ENCODE assay signal across 21 mouse cellular contexts in the genomic region with DNA sequence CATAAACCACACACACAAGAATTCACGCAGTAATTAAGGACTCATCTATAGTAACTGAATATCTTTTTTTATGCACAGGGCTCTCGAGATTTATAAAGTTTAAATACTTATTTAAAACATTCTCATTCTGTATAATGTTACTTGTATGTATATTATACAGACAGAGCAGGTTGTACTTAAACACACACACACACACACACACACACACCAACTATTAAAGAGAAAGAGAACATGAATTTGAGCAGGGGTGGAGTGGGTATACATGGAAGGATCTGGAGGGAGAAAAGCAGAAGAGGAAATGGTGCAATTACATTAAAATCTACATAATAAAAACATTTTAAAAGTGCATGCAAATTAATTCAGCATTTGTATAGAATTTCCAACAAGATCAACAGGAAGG.
DNase-seq lines count a peak whose midpoint lies in the region; ATAC-seq and TF ChIP-seq lines count a peak whose summit lies in the region.
"Had no signal": no experiment of that assay in that cellular context is flagged by ENCODE, and none has a peak within 500 bp of the region (broad histone marks: within the 10 kb centered on the region; RNA-seq: fewer than 3 reads in every experiment).

No protein-coding gene starts in this region.

- peak; percentile 34; the same call in 1 of the 2 replicates for ATAC-seq in forebrain, embryonic 13.5 days
- ATAC-seq in forebrain, embryonic 14.5 days = peak; percentile 54
- no peak; the same call in 1 of the 2 replicates for ATAC-seq in forebrain, embryonic 15.5 days (replicated peaks)
- ATAC-seq in forebrain, embryonic 16.5 days = peak; percentile 64
- no peak for ATAC-seq in forebrain, postnatal 0 days
- ATAC-seq: activated CD4-positive, CD25-positive, alpha-beta regulatory T cell, adult 4 months; CD4-positive, CD25-positive, alpha-beta regulatory T cell, adult 4 months; Patski had no signal

- no peak overlapping the region for H3K27ac ChIP-seq in forebrain, embryonic 13.5 days
- no peak overlapping the region for H3K27ac ChIP-seq in forebrain, embryonic 10.5 days
- H3K27ac ChIP-seq in forebrain, embryonic 14.5 days (ENCODE audit: low read depth, low read length) = no peak overlapping the region
- H3K27ac ChIP-seq in forebrain, embryonic 15.5 days (replicated peaks) = no peak overlapping the region
- H3K27ac ChIP-seq in forebrain, embryonic 16.5 days (ENCODE audit: low read length) = no peak overlapping the region
- no peak overlapping the region for H3K27ac ChIP-seq in forebrain, postnatal 0 days (ENCODE audit: low read depth, low read length)

- WGBS in forebrain, embryonic 13.5 days = 74% methylated on average over 2 of the region's 2 CpGs
- 85% methylated on average over 2 of the region's 2 CpGs for WGBS in forebrain, embryonic 10.5 days
- WGBS in forebrain, embryonic 14.5 days = 49% methylated on average over 2 of the region's 2 CpGs
- WGBS in forebrain, embryonic 15.5 days = 58% methylated on average over 2 of the region's 2 CpGs
- WGBS in forebrain, embryonic 16.5 days = 59% methylated on average over 2 of the region's 2 CpGs
- 59% methylated on average over 2 of the region's 2 CpGs for WGBS in forebrain, postnatal 0 days

- DNase-seq in forebrain, embryonic 10.5 days (ENCODE audit: extremely low spot score, low spot score) = no peak
- no peak for DNase-seq in forebrain, embryonic 14.5 days (ENCODE audit: low spot score)
- DNase-seq in forebrain, postnatal 0 days = no peak
- DNase-seq: adrenal gland, adult 2 months; adrenal gland, adult 8-10 months; adrenal gland, postnatal 10 days; adrenal gland, postnatal 14 days; adrenal gland, postnatal 25 days; adrenal gland, postnatal 36 days; B cell, adult 2 months; cerebellum, adult 11 months; cerebellum, adult 11-12 months; cerebellum, adult 18-20 months had no signal

- H3K9ac ChIP-seq in forebrain, embryonic 13.5 days = no peak overlapping the region
- no peak overlapping the region for H3K9ac ChIP-seq in forebrain, embryonic 14.5 days (ENCODE audit: low read length)
- no peak overlapping the region for H3K9ac ChIP-seq in forebrain, embryonic 15.5 days (replicated peaks)
- no peak overlapping the region for H3K9ac ChIP-seq in forebrain, embryonic 16.5 days (replicated peaks; ENCODE audit: low read depth, low read length)
- H3K9ac ChIP-seq in forebrain, postnatal 0 days = no peak overlapping the region

- no peaks in the 10 kb centered on the region for H3K27me3 ChIP-seq in forebrain, embryonic 13.5 days
- no peaks in the 10 kb centered on the region for H3K27me3 ChIP-seq in forebrain, embryonic 10.5 days (ENCODE audit: poor library complexity, severe bottlenecking)
- no peaks in the 10 kb centered on the region for H3K27me3 ChIP-seq in forebrain, embryonic 14.5 days (replicated peaks; ENCODE audit: control insufficient read depth, insufficient read depth, low read length)
- H3K27me3 ChIP-seq in forebrain, embryonic 15.5 days = no peaks in the 10 kb centered on the region
- no peaks in the 10 kb centered on the region for H3K27me3 ChIP-seq in forebrain, embryonic 16.5 days (replicated peaks; ENCODE audit: control insufficient read depth, insufficient read depth, low read length)
- H3K27me3 ChIP-seq in forebrain, postnatal 0 days (ENCODE audit: insufficient read depth, low read length) = no peaks in the 10 kb centered on the region
- H3K27me3 ChIP-seq: CH12.LX, Patski had no signal

- H3K9me3 ChIP-seq in forebrain, embryonic 13.5 days (replicated peaks) = no peaks in the 10 kb centered on the region
- no peaks in the 10 kb centered on the region for H3K9me3 ChIP-seq in forebrain, embryonic 10.5 days
- no peaks in the 10 kb centered on the region for H3K9me3 ChIP-seq in forebrain, embryonic 14.5 days (replicated peaks; ENCODE audit: control insufficient read depth, low read length)
- H3K9me3 ChIP-seq in forebrain, embryonic 15.5 days = no peaks in the 10 kb centered on the region
- H3K9me3 ChIP-seq in forebrain, embryonic 16.5 days (ENCODE audit: control insufficient read depth, low read length) = no peaks in the 10 kb centered on the region
- no peaks in the 10 kb centered on the region for H3K9me3 ChIP-seq in forebrain, postnatal 0 days (ENCODE audit: low read length)

- H3K4me1 ChIP-seq in forebrain, embryonic 13.5 days = peaks cover 33% of the 10 kb centered on the region
- peaks cover 14% of the 10 kb centered on the region for H3K4me1 ChIP-seq in forebrain, embryonic 10.5 days
- H3K4me1 ChIP-seq in forebrain, embryonic 14.5 days (ENCODE audit: control insufficient read depth, insufficient read depth, low read length) = peaks cover 21% of the 10 kb centered on the region
- H3K4me1 ChIP-seq in forebrain, embryonic 15.5 days = peaks cover 28% of the 10 kb centered on the region
- peaks cover 14% of the 10 kb centered on the region for H3K4me1 ChIP-seq in forebrain, embryonic 16.5 days (replicated peaks; ENCODE audit: control insufficient read depth, insufficient read depth, low read length)
- peaks cover 9% of the 10 kb centered on the region; the same call in 1 of the 2 replicates for H3K4me1 ChIP-seq in forebrain, postnatal 0 days (ENCODE audit: insufficient read depth)

- H3K4me2 ChIP-seq in forebrain, embryonic 13.5 days = no peak overlapping the region
- H3K4me2 ChIP-seq in forebrain, embryonic 14.5 days (ENCODE audit: low read length) = no peak overlapping the region
- no peak overlapping the region for H3K4me2 ChIP-seq in forebrain, embryonic 15.5 days (replicated peaks)
- H3K4me2 ChIP-seq in forebrain, embryonic 16.5 days (ENCODE audit: low read length) = no peak overlapping the region
- H3K4me2 ChIP-seq in forebrain, postnatal 0 days (ENCODE audit: low read depth) = no peak overlapping the region

- H3K4me3 ChIP-seq in forebrain, embryonic 13.5 days = no peak overlapping the region
- no peak overlapping the region for H3K4me3 ChIP-seq in forebrain, embryonic 10.5 days
- H3K4me3 ChIP-seq in forebrain, embryonic 14.5 days (ENCODE audit: low read depth, low read length) = no peak overlapping the region
- H3K4me3 ChIP-seq in forebrain, embryonic 15.5 days = no peak overlapping the region
- no peak overlapping the region for H3K4me3 ChIP-seq in forebrain, embryonic 16.5 days (replicated peaks; ENCODE audit: low read length)
- no peak overlapping the region for H3K4me3 ChIP-seq in forebrain, postnatal 0 days (ENCODE audit: low read depth, low read length)

- H3K36me3 ChIP-seq in forebrain, embryonic 13.5 days (ENCODE audit: poor library complexity, severe bottlenecking) = no peaks in the 10 kb centered on the region
- H3K36me3 ChIP-seq in forebrain, embryonic 10.5 days (replicated peaks) = no peaks in the 10 kb centered on the region
- H3K36me3 ChIP-seq in forebrain, embryonic 14.5 days (ENCODE audit: control insufficient read depth, insufficient read depth, low read length) = no peaks in the 10 kb centered on the region
- H3K36me3 ChIP-seq in forebrain, embryonic 15.5 days = no peaks in the 10 kb centered on the region
- no peaks in the 10 kb centered on the region for H3K36me3 ChIP-seq in forebrain, embryonic 16.5 days (ENCODE audit: control insufficient read depth, insufficient read depth)
- H3K36me3 ChIP-seq in forebrain, postnatal 0 days (ENCODE audit: insufficient read depth) = no peaks in the 10 kb centered on the region
- H3K36me3 ChIP-seq: G1E had no signal

- TF ChIP-seq CTCF in forebrain, postnatal 0 days (IDR thresholded peaks at IDR 0.05; ENCODE audit: low read depth) = no peak

Comparison
In these comparisons a context has a peak if more than half of its experiments do, and no peak if none do; other contexts are left out.
1. ATAC-seq: peak in forebrain, embryonic 13.5 days (single experiment), forebrain, embryonic 14.5 days (single experiment) and forebrain, embryonic 16.5 days (single experiment); none in forebrain, embryonic 15.5 days (single experiment) and forebrain, postnatal 0 days (single experiment).